ENCODE assay signal across 15 mouse cellular contexts in genomic region chr16:38371705-38372296, GRCm38 (mm10). TPM values are rescaled to one million over a fixed set of nuclear protein-coding genes. Genes with fewer than 3 reads are reported as not detected.
DNase-seq lines count a peak whose midpoint lies in the region; ATAC-seq lines count a peak whose summit lies in the region.
"Had no signal": no experiment of that assay in that cellular context is flagged by ENCODE, and none has a peak within 500 bp of the region (broad histone marks: within the 10 kb centered on the region; RNA-seq: fewer than 3 reads in every experiment).

No protein-coding gene starts in this region.

- H3K9ac ChIP-seq in kidney, embryonic 15.5 days = no peak overlapping the region
- H3K9ac ChIP-seq in kidney, embryonic 16.5 days (replicated peaks; ENCODE audit: low read length) = no peak overlapping the region
- H3K9ac ChIP-seq in intestine, embryonic 16.5 days (ENCODE audit: low read depth, low read length) = no peak overlapping the region

- no peaks in the 10 kb centered on the region for H3K36me3 ChIP-seq in kidney, embryonic 15.5 days
- H3K36me3 ChIP-seq in kidney, embryonic 16.5 days (ENCODE audit: insufficient read depth, low read length) = no peaks in the 10 kb centered on the region
- H3K36me3 ChIP-seq in intestine, embryonic 16.5 days (ENCODE audit: control insufficient read depth, insufficient read depth, low read length) = no peaks in the 10 kb centered on the region

- no peak overlapping the region for H3K27ac ChIP-seq in kidney, embryonic 15.5 days
- no peak overlapping the region for H3K27ac ChIP-seq in kidney, embryonic 16.5 days (ENCODE audit: low read length)
- H3K27ac ChIP-seq in intestine, embryonic 16.5 days (ENCODE audit: low read length) = no peak overlapping the region

- DNase-seq in c-Kit-positive CD71-positive TER-119-negative erythroid progenitor cells, embryonic 14.5 days (ENCODE audit: low read depth) = peak; percentile 97
- DNase-seq in spleen, postnatal 36 days (ENCODE audit: low spot score in 2 of 2) = peak; percentile 56 to 73
- no peak for DNase-seq in embryo, embryonic 11 days
- no peak for DNase-seq in thymus, postnatal 36 days
- DNase-seq: adrenal gland, postnatal 14 days; cerebellum, adult 2 months; right cerebral cortex, adult 18-20 months had no signal

- H3K4me3 ChIP-seq in kidney, embryonic 15.5 days (replicated peaks) = no peak overlapping the region
- H3K4me3 ChIP-seq in kidney, embryonic 16.5 days (ENCODE audit: low read length) = no peak overlapping the region
- no peak overlapping the region for H3K4me3 ChIP-seq in intestine, embryonic 16.5 days (ENCODE audit: low read length)

- H3K27me3 ChIP-seq in kidney, embryonic 15.5 days = no peaks in the 10 kb centered on the region
- H3K27me3 ChIP-seq in kidney, embryonic 16.5 days (ENCODE audit: insufficient read depth, low read length) = no peaks in the 10 kb centered on the region
- H3K27me3 ChIP-seq in intestine, embryonic 16.5 days (replicated peaks; ENCODE audit: control insufficient read depth, insufficient read depth, low read length) = no peaks in the 10 kb centered on the region

- H3K9me3 ChIP-seq in kidney, embryonic 15.5 days (replicated peaks) = no peaks in the 10 kb centered on the region
- no peaks in the 10 kb centered on the region for H3K9me3 ChIP-seq in kidney, embryonic 16.5 days (ENCODE audit: low read length)
- no peaks in the 10 kb centered on the region for H3K9me3 ChIP-seq in intestine, embryonic 16.5 days (ENCODE audit: control insufficient read depth, low read length)

- ATAC-seq in kidney, embryonic 15.5 days (replicated peaks; ENCODE audit: low FRiP score) = peak; percentile 75; the same call in 1 of the 2 replicates
- no peak for ATAC-seq in kidney, embryonic 16.5 days (ENCODE audit: low FRiP score, low TSS enrichment)
- ATAC-seq in intestine, embryonic 16.5 days = peak; percentile 71

- 83% methylated on average over 15 of the region's 15 CpGs for WGBS in kidney, embryonic 15.5 days
- WGBS in kidney, embryonic 16.5 days = 75% methylated on average over 15 of the region's 15 CpGs
- WGBS in intestine, embryonic 16.5 days = 91% methylated on average over 15 of the region's 15 CpGs

- H3K4me1 ChIP-seq in kidney, embryonic 15.5 days = peaks cover 11% of the 10 kb centered on the region; the same call in 1 of the 2 replicates
- H3K4me1 ChIP-seq in kidney, embryonic 16.5 days (ENCODE audit: insufficient read depth, low read length) = peaks cover 3% of the 10 kb centered on the region; the same call in 1 of the 2 replicates
- H3K4me1 ChIP-seq in intestine, embryonic 16.5 days (ENCODE audit: control insufficient read depth, insufficient read depth, low read length) = 0 out of 2 replicates have a peak, but pooled peaks cover 7% of the 10 kb centered on the region

- H3K4me2 ChIP-seq in kidney, embryonic 15.5 days = no peak overlapping the region
- no peak overlapping the region for H3K4me2 ChIP-seq in kidney, embryonic 16.5 days (replicated peaks; ENCODE audit: low read depth, low read length)
- H3K4me2 ChIP-seq in intestine, embryonic 16.5 days (ENCODE audit: low read depth, low read length) = no peak overlapping the region

RNA-seq across cellular contexts. Expression of gene Popdc2, which starts 9.8 kb away (rescaled TPM):
- 1.1 and 5.7 TPM in 2 replicates for polyA plus RNA-seq in kidney, embryonic 15.5 days (2015; fragmentation: Nextera tagmentation; extraction: Ambion mirVana)
- polyA plus RNA-seq in kidney, embryonic 16.5 days (2015; fragmentation: Nextera tagmentation; extraction: Ambion mirVana) = 0.54 and 6.7 TPM in 2 replicates
- polyA plus RNA-seq in intestine, embryonic 16.5 days (2015; fragmentation: Nextera tagmentation; extraction: Ambion mirVana) = 15.0 and 20.2 TPM in 2 replicates

RNA-seq across cellular contexts. Expression of gene Gm21987, which starts 25.0 kb away (rescaled TPM):
- polyA plus RNA-seq in kidney, embryonic 15.5 days (2015; fragmentation: Nextera tagmentation; extraction: Ambion mirVana) = not detected in 2 replicates
- not detected in 2 replicates for polyA plus RNA-seq in kidney, embryonic 16.5 days (2015; fragmentation: Nextera tagmentation; extraction: Ambion mirVana)
- polyA plus RNA-seq in intestine, embryonic 16.5 days (2015; fragmentation: Nextera tagmentation; extraction: Ambion mirVana) = 0.54 and 1.6 TPM in 2 replicates
- polyA plus RNA-seq: cerebellum, adult 2 months; embryonic facial prominence, embryonic 14.5 days; limb, embryonic 11.5 days; neural tube, embryonic 11.5 days; testis, adult 2 months had no signal

RNA-seq across cellular contexts. Expression of gene Cox17, which starts 25.0 kb away (rescaled TPM):
- 167 and 189 TPM in 2 replicates for polyA plus RNA-seq in kidney, embryonic 15.5 days (2015; fragmentation: Nextera tagmentation; extraction: Ambion mirVana)
- polyA plus RNA-seq in kidney, embryonic 16.5 days (2015; fragmentation: Nextera tagmentation; extraction: Ambion mirVana) = 147 and 149 TPM in 2 replicates
- polyA plus RNA-seq in intestine, embryonic 16.5 days (2015; fragmentation: Nextera tagmentation; extraction: Ambion mirVana) = 223 and 249 TPM in 2 replicates

RNA-seq across cellular contexts. Expression of gene Maats1, which starts 29.9 kb away (rescaled TPM):
- 0.14 and 0.27 TPM in 2 replicates for polyA plus RNA-seq in kidney, embryonic 15.5 days (2015; fragmentation: Nextera tagmentation; extraction: Ambion mirVana)
- polyA plus RNA-seq in kidney, embryonic 16.5 days (2015; fragmentation: Nextera tagmentation; extraction: Ambion mirVana) = 0.08 and 0.26 TPM in 2 replicates
- polyA plus RNA-seq in intestine, embryonic 16.5 days (2015; fragmentation: Nextera tagmentation; extraction: Ambion mirVana) = 0.18 and 0.31 TPM in 2 replicates
- polyA plus RNA-seq: intestine, embryonic 14.5 days had no signal

Comparison
In these comparisons a context has a peak if more than half of its experiments do, and no peak if none do; other contexts are left out.
1. DNase-seq: peak in c-Kit-positive CD71-positive TER-119-negative erythroid progenitor cells, embryonic 14.5 days (single experiment) and spleen, postnatal 36 days (2 of 2); none in embryo, embryonic 11 days (single experiment) and thymus, postnatal 36 days (0 of 2).